Mouse (Mus musculus): Measurements from ENCODE around the gene Epb41l4b.

Gene Epb41l4b

GRCm38 (mm10) chr4:57016366-57017171, 126.7 kb downstream of the Epb41l4b start:
- intact Hi-C loops (cut with DNase I) = no loop called here

- intact Hi-C loops (cut with DNase I) = no loop called here
These were observed 128.2 kb downstream of the Epb41l4b start for GRCm38 (mm10) chr4:57015032-57015431.

GRCm38 (mm10) chr4:57011454-57012046, 131.7 kb downstream of the Epb41l4b start:
- intact Hi-C loops (cut with DNase I) = no loop called here

- intact Hi-C loops (cut with DNase I) = no loop called here
These were observed 132.3 kb downstream of the Epb41l4b start for GRCm38 (mm10) chr4:57010919-57011318.

GRCm38 (mm10) chr4:57010425-57010824, 132.8 kb downstream of the Epb41l4b start:
- intact Hi-C loops (cut with DNase I) = no loop called here

- intact Hi-C loops (cut with DNase I) = no loop called here
These were observed 135.5 kb downstream of the Epb41l4b start for GRCm38 (mm10) chr4:57007717-57008116.

- intact Hi-C loops (cut with DNase I) = no loop called here
These were observed 138.2 kb downstream of the Epb41l4b start for GRCm38 (mm10) chr4:57005011-57005410.

- intact Hi-C loops (cut with DNase I) = no loop called here
These were observed 139.4 kb downstream of the Epb41l4b start for GRCm38 (mm10) chr4:57003886-57004285.

GRCm38 (mm10) chr4:57002751-57003150, 140.5 kb downstream of the Epb41l4b start:
- intact Hi-C loops (cut with DNase I) = no loop called here

GRCm38 (mm10) chr4:57001437-57001836, 141.8 kb downstream of the Epb41l4b start:
- intact Hi-C loops (cut with DNase I) = no loop called here

GRCm38 (mm10) chr4:56993331-56993730, 149.9 kb downstream of the Epb41l4b start:
- intact Hi-C loops (cut with DNase I) = no loop called here

GRCm38 (mm10) chr4:56991951-56992350, 151.3 kb downstream of the Epb41l4b start:
- intact Hi-C loops (cut with DNase I) = no loop called here

- intact Hi-C loops (cut with DNase I) = no loop called here
These were observed 153.0 kb downstream of the Epb41l4b start, which contains the start of gene Frrs1l for GRCm38 (mm10) chr4:56990215-56990584. TSS of gene Frrs1l (minus strand) at chr4:56990391.

- intact Hi-C loops (cut with DNase I) = no loop called here
These were observed 153.6 kb downstream of the Epb41l4b start for GRCm38 (mm10) chr4:56989431-56990214.

GRCm38 (mm10) chr4:56965586-56966179, 177.6 kb downstream of the Epb41l4b start:
- intact Hi-C loops (cut with DNase I) = no loop called here

GRCm38 (mm10) chr4:56963687-56964086, 179.6 kb downstream of the Epb41l4b start:
- intact Hi-C loops (cut with DNase I) = no loop called here

GRCm38 (mm10) chr4:56961320-56961925, 181.8 kb downstream of the Epb41l4b start:
- intact Hi-C loops (cut with DNase I) = no loop called here

- intact Hi-C loops (cut with DNase I) = no loop called here
These were observed 185.7 kb downstream of the Epb41l4b start for GRCm38 (mm10) chr4:56957518-56957917.

GRCm38 (mm10) chr4:56953235-56953634, 190.0 kb downstream of the Epb41l4b start:
- intact Hi-C loops (cut with DNase I) = no loop called here

GRCm38 (mm10) chr4:56951701-56952100, 191.5 kb downstream of the Epb41l4b start:
- intact Hi-C loops (cut with DNase I) = no loop called here

- intact Hi-C loops (cut with DNase I) = no loop called here
These were observed 193.7 kb downstream of the Epb41l4b start for GRCm38 (mm10) chr4:56949494-56949893.

Measured in adrenal gland (tissue).